Mouse (Mus musculus): ENCODE measurements at regions not wholly inside any gene's neighbourhood (a gene's known extent, or its start where the extent isn't known, plus 50 kb on each side); places are given as distances from the start of the nearest gene placed in this dataset.
"Not testable (repeated sequence)": the region's sequence is repeated elsewhere in the genome, so short reads cannot be mapped to it uniquely, and the experiment has no call there.

GRCm38 (mm10) chr13:26142811-26143210 lies 627.2 kb downstream of the Hdgfl1 start:
- no peaks in the 10 kb centered on the region for H3K36me3 ChIP-seq (ENCODE audit: insufficient read depth, low read length)
- H3K4me1 ChIP-seq (replicated peaks; ENCODE audit: low read depth, low read length): no peaks in the 10 kb centered on the region
- no peak overlapping the region for H3K4me3 ChIP-seq (replicated peaks; ENCODE audit: low read length)
- H3K9me3 ChIP-seq (ENCODE audit: low read length): no peaks in the 10 kb centered on the region
- no peaks in the 10 kb centered on the region for H3K27me3 ChIP-seq (ENCODE audit: insufficient read depth, low read length)
- no peak for TF ChIP-seq POU5F1 (IDR thresholded peaks at IDR 0.05; ENCODE audit: borderline replicate concordance, low read length)
- no peak for TF ChIP-seq CTCF (conservative IDR thresholded peaks at IDR 0.05; ENCODE audit: low read length)
- no peak for TF ChIP-seq NANOG (IDR thresholded peaks at IDR 0.05; ENCODE audit: borderline replicate concordance, low read length)

- Histone ChIP-seq H3K36me3 (ENCODE audit: insufficient read depth, low read length) (peaks cover 16% of the 10 kb centered on the region), H3K9me3 (ENCODE audit: low read length) (peaks cover 22% of the 10 kb centered on the region), H3K4me3 (replicated peaks; ENCODE audit: low read length) (no peak overlapping the region), H3K27me3 (ENCODE audit: insufficient read depth, low read length) (no peaks in the 10 kb centered on the region), H3K4me1 (replicated peaks; ENCODE audit: low read depth, low read length) (peaks cover 8% of the 10 kb centered on the region)
- TF ChIP-seq NANOG (IDR thresholded peaks at IDR 0.05; ENCODE audit: borderline replicate concordance, low read length): peak; percentile 75; the same call in 1 of the 2 replicates
- no peak for TF ChIP-seq POU5F1 (IDR thresholded peaks at IDR 0.05; ENCODE audit: borderline replicate concordance, low read length)
Measured at GRCm38 (mm10) chr13:26119363-26119762, 650.6 kb downstream of the Hdgfl1 start.

- Histone ChIP-seq H3K36me3 (ENCODE audit: insufficient read depth, low read length) (peaks cover 21% of the 10 kb centered on the region), H3K27me3 (ENCODE audit: insufficient read depth, low read length) (no peaks in the 10 kb centered on the region), H3K4me1 (replicated peaks; ENCODE audit: low read depth, low read length) (peaks cover 21% of the 10 kb centered on the region), H3K9me3 (ENCODE audit: low read length) (peaks cover 22% of the 10 kb centered on the region), H3K4me3 (replicated peaks; ENCODE audit: low read length) (no peak overlapping the region)
- TF ChIP-seq NANOG (IDR thresholded peaks at IDR 0.05; ENCODE audit: borderline replicate concordance, low read length): no peak
- no peak for TF ChIP-seq CTCF (conservative IDR thresholded peaks at IDR 0.05; ENCODE audit: low read length)
- no peak for TF ChIP-seq POU5F1 (IDR thresholded peaks at IDR 0.05; ENCODE audit: borderline replicate concordance, low read length)
Measured at GRCm38 (mm10) chr13:26114136-26114535, 655.8 kb downstream of the Hdgfl1 start.

GRCm38 (mm10) chr13:26113723-26114122 lies 656.2 kb downstream of the Hdgfl1 start:
- peaks cover 21% of the 10 kb centered on the region for H3K36me3 ChIP-seq (ENCODE audit: insufficient read depth, low read length)
- H3K9me3 ChIP-seq (ENCODE audit: low read length): peaks cover 22% of the 10 kb centered on the region
- H3K27me3 ChIP-seq (ENCODE audit: insufficient read depth, low read length); H3K4me3 ChIP-seq (replicated peaks; ENCODE audit: low read length): not testable (repeated sequence)
- peak; percentile 85 for TF ChIP-seq NANOG (IDR thresholded peaks at IDR 0.05; ENCODE audit: borderline replicate concordance, low read length)
- H3K4me1 ChIP-seq (replicated peaks; ENCODE audit: low read depth, low read length): peaks cover 20% of the 10 kb centered on the region

GRCm38 (mm10) chr13:26112579-26112978 lies 657.4 kb downstream of the Hdgfl1 start:
- Histone ChIP-seq H3K27me3 (ENCODE audit: insufficient read depth, low read length) (no peaks in the 10 kb centered on the region), H3K9me3 (ENCODE audit: low read length) (peaks cover 22% of the 10 kb centered on the region), H3K4me3 (replicated peaks; ENCODE audit: low read length) (no peak overlapping the region), H3K4me1 (replicated peaks; ENCODE audit: low read depth, low read length) (peaks cover 20% of the 10 kb centered on the region), H3K36me3 (ENCODE audit: insufficient read depth, low read length) (peaks cover 21% of the 10 kb centered on the region)
- no peak for TF ChIP-seq NANOG (IDR thresholded peaks at IDR 0.05; ENCODE audit: borderline replicate concordance, low read length)
- TF ChIP-seq POU5F1 (IDR thresholded peaks at IDR 0.05; ENCODE audit: borderline replicate concordance, low read length): no peak
- TF ChIP-seq CTCF (conservative IDR thresholded peaks at IDR 0.05; ENCODE audit: low read length): no peak

- peaks cover 18% of the 10 kb centered on the region for H3K4me1 ChIP-seq (replicated peaks; ENCODE audit: low read depth, low read length)
- peaks cover 5% of the 10 kb centered on the region; the same call in 1 of the 2 replicates for H3K36me3 ChIP-seq (ENCODE audit: insufficient read depth, low read length)
- TF ChIP-seq CTCF (conservative IDR thresholded peaks at IDR 0.05; ENCODE audit: low read length) (no peak), NANOG (IDR thresholded peaks at IDR 0.05; ENCODE audit: borderline replicate concordance, low read length) (no peak), POU5F1 (IDR thresholded peaks at IDR 0.05; ENCODE audit: borderline replicate concordance, low read length) (no peak)
- H3K4me3 ChIP-seq (replicated peaks; ENCODE audit: low read length): no peak overlapping the region
- H3K27me3 ChIP-seq (ENCODE audit: insufficient read depth, low read length): no peaks in the 10 kb centered on the region
- H3K9me3 ChIP-seq (ENCODE audit: low read length): no peaks in the 10 kb centered on the region
Measured at GRCm38 (mm10) chr13:26109013-26109412, 661.0 kb downstream of the Hdgfl1 start.

- TF ChIP-seq POU5F1 (IDR thresholded peaks at IDR 0.05; ENCODE audit: borderline replicate concordance, low read length) (no peak), NANOG (IDR thresholded peaks at IDR 0.05; ENCODE audit: borderline replicate concordance, low read length) (no peak), CTCF (conservative IDR thresholded peaks at IDR 0.05; ENCODE audit: low read length) (no peak)
- Histone ChIP-seq H3K4me1 (replicated peaks; ENCODE audit: low read depth, low read length) (no peaks in the 10 kb centered on the region), H3K36me3 (ENCODE audit: insufficient read depth, low read length) (no peaks in the 10 kb centered on the region), H3K9me3 (ENCODE audit: low read length) (no peaks in the 10 kb centered on the region), H3K27me3 (ENCODE audit: insufficient read depth, low read length) (no peaks in the 10 kb centered on the region), H3K4me3 (replicated peaks; ENCODE audit: low read length) (no peak overlapping the region)
Measured at GRCm38 (mm10) chr13:26088727-26089126, 681.2 kb downstream of the Hdgfl1 start.

GRCm38 (mm10) chr13:26080814-26081213 lies 689.2 kb downstream of the Hdgfl1 start:
- TF ChIP-seq NANOG (IDR thresholded peaks at IDR 0.05; ENCODE audit: borderline replicate concordance, low read length) (no peak), CTCF (conservative IDR thresholded peaks at IDR 0.05; ENCODE audit: low read length) (no peak), POU5F1 (IDR thresholded peaks at IDR 0.05; ENCODE audit: borderline replicate concordance, low read length) (no peak)
- Histone ChIP-seq H3K4me3 (replicated peaks; ENCODE audit: low read length) (no peak overlapping the region), H3K27me3 (ENCODE audit: insufficient read depth, low read length) (no peaks in the 10 kb centered on the region), H3K9me3 (ENCODE audit: low read length) (no peaks in the 10 kb centered on the region), H3K4me1 (replicated peaks; ENCODE audit: low read depth, low read length) (no peaks in the 10 kb centered on the region), H3K36me3 (ENCODE audit: insufficient read depth, low read length) (no peaks in the 10 kb centered on the region)

- no peak for TF ChIP-seq NANOG (IDR thresholded peaks at IDR 0.05; ENCODE audit: borderline replicate concordance, low read length)
- TF ChIP-seq POU5F1 (IDR thresholded peaks at IDR 0.05; ENCODE audit: borderline replicate concordance, low read length): no peak
- no peak for TF ChIP-seq CTCF (conservative IDR thresholded peaks at IDR 0.05; ENCODE audit: low read length)
- Histone ChIP-seq H3K4me3 (replicated peaks; ENCODE audit: low read length) (no peak overlapping the region), H3K4me1 (replicated peaks; ENCODE audit: low read depth, low read length) (no peaks in the 10 kb centered on the region), H3K36me3 (ENCODE audit: insufficient read depth, low read length) (no peaks in the 10 kb centered on the region), H3K27me3 (ENCODE audit: insufficient read depth, low read length) (no peaks in the 10 kb centered on the region), H3K9me3 (ENCODE audit: low read length) (no peaks in the 10 kb centered on the region)
Measured at GRCm38 (mm10) chr13:26080302-26080701, 689.7 kb downstream of the Hdgfl1 start.
